Mouse (Mus musculus): ENCODE measurements around the gene Atp8b5. TPM values are rescaled to one million over a fixed set of nuclear protein-coding genes. Genes with fewer than 3 reads are reported as not detected.

The Atp8b5 gene
- total RNA-seq (2021) = not detected
- long read RNA-seq, experiment 1 = 0 reads
- long read RNA-seq, experiment 2 = 0 reads

DNA sequence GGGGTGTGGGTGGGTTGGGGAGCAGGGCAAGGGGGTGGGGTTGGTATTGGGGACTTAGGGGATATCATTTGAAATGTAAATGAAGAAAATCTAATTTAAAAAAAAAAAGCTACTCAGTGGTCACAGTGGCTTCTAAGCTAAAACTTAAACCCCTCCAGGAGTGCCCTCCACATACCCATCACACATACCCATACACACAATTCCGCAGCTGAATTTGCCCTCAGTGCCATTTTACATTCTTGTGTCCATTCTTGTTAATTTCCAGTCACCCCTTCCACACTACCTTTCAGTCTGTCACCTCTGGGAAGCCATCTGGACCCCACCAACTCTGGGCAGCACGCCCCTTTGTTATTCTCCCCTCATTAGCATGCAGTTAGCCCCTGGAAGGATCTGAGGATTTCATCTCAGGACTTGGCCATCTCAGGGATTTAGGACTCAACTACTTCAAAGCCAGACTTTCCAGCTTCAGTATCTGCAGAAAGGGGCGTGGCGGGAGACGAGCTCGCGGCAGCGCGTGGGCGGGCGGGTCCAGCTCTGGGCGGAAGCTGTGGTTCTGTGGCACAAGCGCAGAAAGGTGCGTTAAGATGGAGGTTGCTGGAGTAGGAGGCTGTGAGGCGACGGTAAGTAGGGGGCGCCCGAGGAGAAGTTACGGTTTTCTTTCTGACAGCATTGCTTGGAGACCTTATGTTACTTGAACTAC lies at the start of gene Atp8b5:
Atp8b5 (plus strand) TSS at position 537 of the 700 bp plus-strand sequence.
- peak; percentile 64 for DNase-seq

DNA sequence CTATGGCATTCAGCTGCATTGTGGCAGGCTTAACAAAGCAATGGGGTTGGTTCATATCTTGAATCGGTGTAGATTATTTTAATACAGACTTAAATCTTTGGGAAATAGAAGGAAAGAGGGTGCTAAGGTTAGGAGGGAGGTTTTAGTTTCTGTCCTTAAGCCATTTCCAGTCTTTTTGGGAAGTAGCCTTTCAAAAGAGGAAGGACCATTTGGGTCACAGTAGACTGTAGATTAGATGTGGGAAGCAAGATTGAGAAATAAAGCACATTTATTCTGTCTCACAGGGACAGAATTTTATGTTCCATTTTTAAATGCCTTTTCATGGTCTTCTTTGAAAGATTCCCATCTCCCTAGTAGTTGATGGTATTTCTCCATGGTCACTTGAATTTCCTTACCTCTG lies 49.0 kb upstream of the Atp8b5 start:
- DNase-seq = no peak

DNA sequence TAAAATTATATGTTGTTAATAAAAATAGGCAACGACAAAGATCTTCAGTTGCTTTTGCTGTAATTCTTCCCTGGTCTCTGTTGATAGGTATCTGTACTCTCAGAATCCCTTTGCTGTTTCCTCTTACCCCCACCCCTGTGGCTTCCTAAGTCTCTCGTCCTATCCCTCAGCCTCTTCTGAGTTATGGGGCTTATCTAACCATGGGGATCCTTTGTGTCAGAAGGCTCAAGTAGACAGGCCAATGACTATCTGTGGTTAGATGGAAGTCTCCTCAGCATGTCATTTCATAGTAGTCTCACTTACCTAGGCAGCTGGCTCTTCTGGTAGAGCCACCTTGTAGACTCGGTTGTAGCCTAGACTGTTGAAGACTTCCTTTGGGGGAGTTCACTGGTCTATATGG lies 35.1 kb upstream of the Atp8b5 start:
- no peak for DNase-seq

DNA sequence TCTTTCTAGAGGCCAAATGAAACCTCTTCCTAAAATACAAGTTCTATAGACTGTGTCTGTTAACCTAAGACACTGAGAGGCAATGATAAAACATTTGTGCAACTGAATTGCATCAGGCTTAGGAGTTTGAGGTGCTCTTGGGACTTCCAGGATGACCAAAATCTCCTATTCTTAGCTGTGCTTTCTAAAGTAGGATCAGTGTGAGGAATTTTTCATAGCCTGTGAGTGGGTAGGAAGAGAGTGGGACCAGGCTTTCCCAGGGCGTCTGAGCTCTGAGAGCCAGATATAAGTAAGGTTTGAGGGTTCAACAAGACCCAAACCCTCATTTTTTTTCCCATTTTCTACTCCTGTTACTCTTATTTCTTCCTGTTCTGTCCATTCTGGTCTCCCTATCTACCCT lies 34.0 kb upstream of the Atp8b5 start:
- no peak for DNase-seq

DNA sequence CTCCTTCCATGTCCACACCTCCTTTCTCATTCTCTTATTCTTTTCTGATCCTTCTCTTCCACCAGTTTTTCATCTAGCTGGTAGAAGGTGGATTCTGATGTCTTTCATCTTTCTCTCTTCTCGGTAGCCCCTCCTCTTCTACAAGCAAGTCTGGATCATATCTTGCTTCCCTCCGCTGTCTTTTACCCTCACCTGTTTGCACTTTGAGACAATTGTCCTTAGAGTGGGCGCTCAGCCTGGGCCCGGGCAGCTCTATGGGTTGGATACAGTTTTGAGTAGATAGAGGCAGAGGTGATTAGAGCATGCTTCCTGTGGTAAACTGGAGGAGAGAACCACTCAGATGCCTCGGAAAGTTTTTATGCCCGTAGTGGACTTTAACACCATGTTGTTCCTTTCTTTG lies 33.5 kb upstream of the Atp8b5 start:
- DNase-seq = no peak

DNA sequence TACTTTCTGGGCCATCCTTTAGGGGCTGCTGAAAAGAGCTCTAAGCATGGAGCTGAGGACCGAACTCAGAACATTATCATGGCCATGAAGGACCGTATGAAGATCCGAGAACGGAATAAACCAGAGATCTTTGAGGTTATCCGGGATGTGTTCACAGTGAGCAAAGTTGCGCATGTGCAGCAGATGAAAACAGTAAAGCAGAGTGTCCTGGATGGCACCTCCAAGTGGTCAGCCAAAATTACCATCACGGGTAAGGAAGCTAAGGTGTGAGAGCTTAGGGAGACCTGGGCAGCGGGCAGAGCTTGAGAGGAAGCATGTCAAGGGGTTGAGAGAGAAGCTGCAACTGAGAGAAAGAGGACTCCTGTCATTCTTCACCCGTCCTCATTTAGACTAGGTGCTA lies 30.1 kb upstream of the Atp8b5 start:
- no peak for DNase-seq

DNA sequence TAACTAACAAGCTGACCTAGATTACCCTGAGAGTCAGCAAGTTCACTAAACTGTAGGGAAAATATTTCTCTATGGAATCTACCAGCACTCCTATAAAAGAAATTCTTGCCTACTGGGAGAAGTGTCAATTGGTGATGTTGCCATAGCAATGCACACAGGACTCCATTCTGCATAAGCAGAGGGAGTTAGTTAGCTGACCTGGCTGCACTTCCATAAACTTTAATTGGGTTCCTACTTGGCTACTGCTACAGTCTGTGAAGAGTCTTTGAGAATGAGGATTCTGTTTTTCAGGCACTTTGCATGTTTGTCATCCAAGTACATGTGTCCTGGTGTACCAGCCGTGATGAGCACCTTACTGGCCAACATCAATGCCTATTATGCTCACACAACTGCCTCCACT lies 26.2 kb upstream of the Atp8b5 start:
- no peak for DNase-seq

DNA sequence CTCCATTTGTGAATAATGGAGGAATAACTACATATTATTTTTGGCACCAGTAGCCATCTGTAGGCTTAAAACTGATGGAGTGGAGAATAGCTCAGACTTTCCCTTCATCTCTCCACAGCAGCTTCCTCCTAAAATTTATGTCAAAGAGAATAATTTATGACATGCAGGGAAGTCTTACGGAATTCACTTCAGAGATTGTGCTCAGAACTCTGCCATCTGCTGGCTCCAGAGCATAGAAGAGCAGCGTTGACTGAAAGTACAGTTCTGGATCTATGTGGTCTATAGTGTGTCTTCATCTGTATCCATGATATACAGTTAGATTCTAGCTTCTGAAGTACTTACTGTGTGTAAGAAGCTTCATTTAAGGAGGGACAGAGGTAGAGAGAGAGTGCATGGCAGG lies 22.9 kb upstream of the Atp8b5 start:
- DNase-seq = no peak

DNA sequence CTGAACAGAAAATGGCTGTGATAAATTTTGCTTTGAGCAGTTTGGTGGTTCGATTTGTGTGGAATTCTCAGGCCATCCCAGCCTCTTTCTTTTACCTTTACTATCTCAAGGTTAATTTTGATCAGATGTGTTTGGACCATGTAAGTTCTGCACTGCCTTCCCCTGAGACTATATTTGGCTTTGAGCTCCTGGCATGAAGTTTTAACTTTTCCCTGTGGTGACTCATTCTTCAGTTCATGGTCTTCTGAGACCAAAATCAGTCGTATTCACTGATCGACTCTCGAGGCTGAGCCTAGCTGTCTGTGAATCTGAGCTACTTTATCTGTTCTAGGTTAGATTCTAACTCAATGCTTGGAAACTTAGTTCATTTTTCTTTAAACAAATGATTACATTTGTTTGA lies 21.2 kb upstream of the Atp8b5 start:
- DNase-seq = no peak

DNA sequence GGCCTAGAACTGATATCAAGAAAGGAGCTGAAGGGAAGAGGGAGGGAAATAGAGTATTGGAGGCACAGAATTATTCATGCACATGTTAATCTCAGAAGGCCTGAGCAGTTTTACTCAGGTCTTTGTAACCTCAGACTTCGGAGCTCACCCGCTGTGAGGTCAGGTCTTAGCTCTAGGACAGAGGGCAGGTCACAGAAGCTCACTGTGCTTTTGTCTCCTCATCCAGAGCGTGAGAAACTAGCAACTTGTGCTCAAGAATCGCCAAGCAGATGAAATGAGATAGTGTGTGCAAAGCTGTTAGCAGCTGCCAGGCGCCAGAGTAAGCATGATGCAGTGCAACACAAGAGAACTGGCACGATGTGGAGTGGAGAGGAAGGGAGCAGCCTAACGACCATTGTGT lies 18.9 kb upstream of the Atp8b5 start:
- DNase-seq = no peak

DNA sequence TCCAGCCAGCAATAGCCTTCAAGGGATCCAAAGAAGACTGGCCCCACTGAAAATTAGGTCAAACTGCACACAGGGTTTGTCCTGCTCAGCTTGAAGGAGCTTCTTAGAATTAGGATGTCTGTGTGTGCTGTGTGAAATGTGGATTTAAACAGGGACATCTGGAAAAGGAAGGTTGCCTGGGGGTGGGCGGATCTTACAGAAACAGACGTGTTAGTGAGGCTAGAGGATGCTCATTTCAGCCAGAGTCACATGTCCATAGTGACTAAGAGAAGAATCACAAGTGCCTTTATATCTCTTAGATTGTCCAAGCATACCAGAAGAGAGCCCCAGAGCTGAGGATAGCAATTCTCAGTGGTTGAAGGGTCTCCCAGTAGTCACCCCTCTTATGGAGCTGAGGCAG lies 18.1 kb upstream of the Atp8b5 start:
- no peak for DNase-seq

DNA sequence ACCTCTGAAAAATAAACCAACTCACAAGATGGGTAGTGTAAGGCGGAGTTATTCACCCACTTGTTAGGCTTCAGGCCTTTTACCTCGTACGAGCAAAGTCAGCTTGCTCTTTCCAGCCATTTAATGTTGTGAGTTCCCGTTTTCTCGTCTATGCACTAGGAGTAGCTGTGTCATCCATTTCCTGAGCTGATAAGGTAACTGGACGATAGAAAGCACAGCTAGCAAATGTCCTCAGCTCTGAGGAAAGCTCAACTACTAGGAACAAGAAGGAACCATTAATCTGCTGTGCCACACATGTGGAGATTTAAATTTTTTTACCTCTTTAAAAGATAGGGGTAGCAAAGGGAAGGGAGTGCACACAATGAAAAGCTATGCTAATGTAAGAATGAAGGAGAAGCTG lies 15.7 kb upstream of the Atp8b5 start:
- DNase-seq = no peak

DNA sequence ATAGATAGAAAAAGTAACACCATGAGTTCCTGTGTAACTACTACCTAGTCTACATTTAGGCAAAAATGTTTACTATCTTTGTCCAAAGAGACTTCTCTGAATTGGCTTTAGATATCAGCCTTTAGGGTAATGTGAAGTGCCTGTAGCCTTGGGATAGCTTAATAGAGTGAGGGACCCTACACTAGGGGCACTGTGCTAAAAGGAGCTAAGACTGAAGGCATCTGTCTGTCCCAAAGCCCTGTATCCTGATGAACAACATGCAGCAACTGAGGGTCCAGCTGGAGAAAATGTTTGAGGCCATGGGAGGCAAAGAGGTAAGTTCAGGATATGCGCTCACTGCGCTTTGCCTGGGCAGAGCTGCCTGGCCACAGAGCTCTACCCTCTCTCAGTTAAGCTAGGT lies 9.9 kb upstream of the Atp8b5 start:
- no peak for DNase-seq

DNA sequence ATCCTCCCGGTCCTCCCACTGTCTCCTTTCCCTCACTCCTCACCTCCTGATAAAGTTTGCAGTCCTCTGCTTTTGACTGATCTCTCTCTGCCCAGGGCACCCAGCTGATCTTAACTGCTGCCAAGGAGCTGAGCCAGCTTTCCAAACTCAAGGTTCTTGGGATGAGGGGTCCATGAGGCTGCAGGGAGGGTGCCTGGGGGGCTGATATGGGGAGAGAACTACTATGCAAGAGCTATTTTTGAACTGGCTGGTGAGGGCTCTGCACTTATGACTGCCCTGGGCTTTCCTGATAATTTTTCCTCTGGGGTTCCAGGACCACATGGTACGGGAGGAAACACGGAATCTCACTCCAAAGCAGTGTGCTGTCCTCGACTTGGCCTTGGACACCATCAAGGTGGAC lies 8.4 kb upstream of the Atp8b5 start:
- no peak for DNase-seq

DNA sequence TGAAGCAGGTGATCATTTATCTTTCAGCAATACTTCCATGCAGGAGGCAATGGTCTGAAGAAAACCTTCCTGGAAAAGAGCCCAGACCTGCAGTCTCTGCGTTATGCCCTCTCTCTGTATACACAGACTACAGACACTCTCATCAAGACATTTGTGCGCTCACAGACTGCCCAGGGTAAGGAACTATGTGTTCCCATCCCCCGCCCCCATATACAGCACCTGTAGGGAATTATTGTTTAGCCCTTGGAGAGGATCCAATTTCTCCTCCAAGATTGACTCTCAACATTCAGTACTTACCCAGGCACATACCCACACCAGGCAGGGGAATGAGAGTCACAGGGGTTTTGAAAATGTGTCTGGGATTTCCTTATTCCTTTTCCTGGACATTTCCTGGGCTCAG lies 7.5 kb upstream of the Atp8b5 start:
- DNase-seq = no peak

DNA sequence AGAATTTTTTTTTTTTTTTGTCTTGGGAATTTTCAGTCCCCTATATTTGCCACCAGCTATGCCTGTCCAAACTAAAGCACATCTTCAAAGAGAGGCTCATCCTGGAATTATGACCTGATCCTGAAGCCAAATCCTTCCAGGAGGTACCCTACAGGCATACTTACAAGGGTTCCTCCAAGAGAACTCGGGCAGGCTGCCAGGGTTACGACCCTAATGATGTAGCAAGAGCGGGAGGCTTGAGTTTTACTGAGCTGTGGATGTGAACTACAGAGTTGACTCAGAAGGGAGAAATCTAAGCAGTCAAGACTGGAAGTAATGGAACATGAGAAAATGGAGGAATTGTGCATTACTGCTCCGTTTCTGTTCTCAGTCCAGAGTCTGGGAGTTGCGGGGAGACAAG lies 6.9 kb upstream of the Atp8b5 start:
- no peak for DNase-seq

DNA sequence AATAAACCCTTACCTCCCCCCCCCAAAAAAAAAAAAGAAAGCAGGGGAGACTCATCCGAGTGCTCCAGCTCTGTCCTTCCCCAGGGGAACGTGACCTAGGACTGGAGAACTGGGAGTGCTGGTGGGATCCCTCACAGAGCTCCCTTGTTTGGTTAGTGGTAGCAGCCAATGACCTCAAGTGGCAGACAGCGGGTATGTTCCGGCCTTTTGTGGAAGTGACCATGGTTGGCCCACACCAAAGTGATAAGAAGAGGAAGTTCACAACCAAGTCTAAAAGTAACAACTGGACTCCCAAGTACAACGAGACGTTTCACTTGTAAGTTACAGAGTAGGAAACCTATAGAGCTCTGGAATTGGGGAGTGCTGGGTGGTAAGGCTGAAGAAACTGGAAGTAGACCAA lies 4.1 kb upstream of the Atp8b5 start:
- DNase-seq = no peak

DNA sequence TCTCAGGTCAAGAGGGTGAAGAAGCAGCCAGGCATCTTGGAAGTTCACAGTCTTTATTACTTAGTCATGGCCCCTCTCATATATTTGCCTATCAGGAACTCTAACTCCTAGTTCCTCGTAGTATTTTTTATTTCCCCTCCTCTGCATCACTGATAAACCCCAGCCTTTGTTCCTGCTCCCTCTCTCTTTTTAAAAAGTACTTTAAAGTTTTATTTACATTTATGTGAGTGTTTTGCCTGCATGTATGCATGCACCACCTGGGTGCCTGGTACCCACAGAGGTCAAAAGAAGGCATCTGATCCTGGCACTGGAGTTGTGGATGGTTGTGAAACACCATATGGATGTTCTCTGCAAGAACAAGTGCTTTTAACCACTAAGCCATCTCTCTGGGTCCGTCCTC lies 813 bp upstream of the Atp8b5 start:
- DNase-seq = no peak

DNA sequence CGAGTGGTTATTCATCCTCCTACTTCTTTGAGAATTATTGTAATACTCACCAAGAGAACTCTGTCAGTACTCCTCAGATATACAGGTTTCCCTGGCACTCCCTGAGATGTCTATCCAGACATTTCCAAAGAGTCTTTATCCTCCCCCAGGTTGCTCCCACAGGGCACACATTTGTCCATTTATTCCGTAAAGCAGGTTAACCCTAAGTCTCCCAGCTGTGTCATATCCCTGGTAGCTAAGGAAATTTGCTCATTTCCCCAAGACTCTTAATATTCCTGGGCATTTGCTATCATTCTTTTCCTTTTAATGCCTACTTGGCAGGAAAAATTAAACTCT lies 332 bp downstream of the Atp8b5 start:
- DNase-seq = no peak

DNA sequence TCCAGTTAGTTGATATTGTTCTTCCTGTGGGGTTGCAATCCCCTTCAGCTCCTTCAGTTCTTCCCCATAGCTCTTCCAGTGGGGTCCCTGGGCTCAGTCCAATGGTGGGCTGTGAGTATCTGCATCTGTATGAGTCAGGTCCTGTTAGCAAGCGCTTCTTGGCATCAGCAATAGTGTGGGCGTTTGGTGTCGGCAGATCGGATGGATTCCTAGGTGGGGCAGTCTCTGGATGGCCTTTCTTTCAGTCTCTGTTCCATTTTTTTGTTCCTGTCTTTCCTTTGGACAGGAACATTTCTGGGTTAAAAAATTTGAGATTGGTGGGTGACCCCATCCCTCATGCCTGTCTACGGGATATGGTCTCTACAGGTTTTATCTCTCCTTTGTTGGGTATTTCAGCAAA lies 18.5 kb downstream of the Atp8b5 start:
- DNase-seq = no peak

DNA sequence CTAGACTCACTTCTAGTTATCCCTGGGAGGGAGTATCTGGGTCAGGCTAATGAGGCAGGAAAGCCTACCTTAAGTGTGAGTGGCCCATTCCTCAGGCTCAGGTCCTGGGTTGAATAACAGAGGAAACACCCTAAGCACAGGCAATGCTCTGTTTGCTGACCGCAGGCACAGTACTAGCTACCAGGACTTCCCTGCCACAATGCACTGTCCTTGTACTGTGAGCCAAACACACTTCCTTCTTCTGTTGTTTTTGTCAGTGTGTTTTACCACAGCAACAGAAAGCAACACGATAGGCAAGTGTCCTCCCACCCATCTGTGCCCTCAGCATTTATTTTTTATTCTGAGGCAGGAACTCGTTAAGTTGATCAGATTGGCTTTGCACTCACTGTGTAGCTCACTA lies 20.3 kb downstream of the Atp8b5 start:
- DNase-seq = no peak

DNA sequence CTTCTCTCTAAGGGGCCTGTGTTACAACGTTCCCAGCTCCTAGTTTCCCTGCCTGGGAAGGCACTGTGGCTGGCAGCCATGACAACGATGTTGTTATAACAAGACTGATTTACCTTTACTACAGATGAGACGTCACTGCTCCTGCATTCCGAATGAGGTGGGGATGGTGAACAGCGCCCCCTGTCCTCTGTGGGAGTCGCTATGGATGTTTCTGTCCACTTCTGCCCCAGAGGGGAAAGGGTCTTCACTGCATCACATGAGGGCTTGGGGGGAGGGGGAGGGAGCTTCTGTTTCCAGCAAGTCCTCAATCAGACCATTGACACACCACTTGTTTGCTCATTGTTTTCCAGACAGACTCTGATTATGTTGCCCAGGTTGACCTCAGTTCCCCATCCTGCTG lies 27.0 kb downstream of the Atp8b5 start:
- DNase-seq = no peak

DNA sequence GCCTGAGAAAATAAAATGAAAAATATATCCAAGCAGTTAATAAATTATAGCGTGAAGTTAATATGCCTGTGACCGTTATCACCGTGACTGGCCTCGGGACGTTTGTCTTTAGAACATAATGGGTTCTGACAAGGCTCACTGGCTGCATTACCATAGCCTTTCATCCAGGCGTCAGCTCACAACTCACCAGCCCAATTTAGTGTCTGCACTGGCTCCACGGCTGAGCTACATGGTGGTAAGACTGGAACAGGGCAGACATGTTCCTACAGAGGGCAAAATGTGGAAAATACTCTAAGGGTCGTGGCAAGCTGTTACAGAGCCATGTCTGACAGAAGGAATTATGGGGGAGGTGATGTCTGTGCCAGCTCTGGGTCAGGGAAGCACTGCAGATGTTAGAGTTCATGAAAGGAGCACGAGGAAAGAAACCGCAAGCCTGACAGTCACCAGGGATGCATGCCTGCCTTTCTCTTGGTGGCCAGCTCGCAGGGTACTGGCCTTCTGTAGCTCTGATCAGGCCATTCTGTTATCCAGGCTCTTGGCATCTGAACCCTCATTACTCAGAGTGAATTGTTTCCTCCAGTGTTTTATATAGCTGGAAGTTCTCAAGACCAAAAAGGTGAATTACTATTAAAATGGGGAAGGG lies 42.9 kb downstream of the Atp8b5 start:
- no peak for DNase-seq

DNA sequence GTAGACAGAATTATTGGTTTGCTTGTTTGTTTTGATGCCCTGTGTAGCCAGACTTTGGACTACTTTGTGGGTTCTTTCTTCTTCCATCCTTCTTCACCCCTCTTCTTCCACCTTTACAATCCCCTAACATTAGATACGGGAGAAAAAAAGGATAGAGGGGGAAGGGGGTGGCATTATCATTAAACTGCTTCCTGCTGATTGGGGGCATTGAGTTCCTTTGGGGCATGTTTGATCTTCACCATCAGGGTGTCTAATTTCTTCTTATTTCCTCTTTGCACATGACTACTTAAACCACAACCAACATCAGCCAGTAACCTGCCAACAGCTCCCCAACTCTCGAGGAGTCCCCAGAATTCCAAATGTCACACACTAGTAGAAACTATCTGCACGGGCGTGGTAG lies 54.6 kb downstream of the Atp8b5 start:
- DNase-seq = no peak

DNA sequence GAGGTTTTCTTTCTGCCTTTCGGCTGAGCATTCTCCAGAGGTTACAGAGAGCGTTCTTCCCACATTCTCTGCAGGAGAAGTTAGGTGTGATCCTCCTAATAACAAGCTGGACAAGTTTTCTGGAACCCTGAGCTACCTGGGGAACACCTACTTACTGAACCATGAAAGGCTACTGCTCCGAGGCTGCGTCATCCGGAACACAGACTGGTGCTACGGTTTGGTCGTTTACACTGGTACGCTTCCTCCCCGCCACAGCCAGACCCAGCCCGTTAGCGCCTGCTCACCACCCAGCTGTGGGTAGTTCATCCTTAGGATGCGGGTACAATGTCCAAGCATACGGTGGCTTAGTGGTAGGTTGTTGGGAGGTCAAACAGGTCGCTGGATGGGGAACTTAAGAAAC lies 55.4 kb downstream of the Atp8b5 start:
- no peak for DNase-seq

All from gastrocnemius, postnatal 25 days (tissue).